Mouse (Mus musculus) olfactory bulb, adult 2 months (tissue): Measurements from ENCODE around the gene Gm28539.

Source experiments
- CTCF ChIP-seq: fragments of 200-500 bp; IDR thresholded peaks from 2 replicates; pipeline ENCODE4 v1.5.1; 2012; ENCODE audit warnings: low read depth, mild to moderate bottlenecking, low read length, moderate library complexity; ENCODE audit not compliant: insufficient read depth
- POLR2A ChIP-seq: fragments of 200-500 bp; IDR thresholded peaks from 2 replicates; pipeline ENCODE4 v1.6.1; 2012; ENCODE audit warnings: mild to moderate bottlenecking, low read depth, low read length, moderate library complexity; ENCODE audit not compliant: insufficient read depth

DNA sequence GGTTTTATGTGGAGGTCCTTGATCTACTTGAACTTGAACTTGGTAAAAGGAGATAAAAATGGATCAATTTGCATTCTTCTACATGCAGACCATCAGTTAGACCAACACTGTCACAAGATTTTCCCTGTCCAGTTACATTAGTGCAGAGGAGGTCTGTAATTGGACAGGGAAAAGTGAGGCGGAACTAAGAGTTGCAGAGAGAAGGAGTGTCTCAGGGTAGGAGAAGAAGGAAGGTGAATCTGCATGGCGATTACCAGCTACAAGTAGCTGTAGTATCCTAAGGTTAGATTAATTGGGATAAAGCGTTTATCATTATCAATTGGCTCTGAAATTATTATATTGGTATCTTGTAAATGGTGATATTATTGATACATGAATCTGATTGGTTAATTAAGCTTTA lies 150.0 kb downstream of the Gm28539 start:
- TF ChIP-seq CTCF (no peak), POLR2A (no peak)
